Comparison of ENCODE assay signal across 9 mouse cellular contexts in the genomic region with DNA sequence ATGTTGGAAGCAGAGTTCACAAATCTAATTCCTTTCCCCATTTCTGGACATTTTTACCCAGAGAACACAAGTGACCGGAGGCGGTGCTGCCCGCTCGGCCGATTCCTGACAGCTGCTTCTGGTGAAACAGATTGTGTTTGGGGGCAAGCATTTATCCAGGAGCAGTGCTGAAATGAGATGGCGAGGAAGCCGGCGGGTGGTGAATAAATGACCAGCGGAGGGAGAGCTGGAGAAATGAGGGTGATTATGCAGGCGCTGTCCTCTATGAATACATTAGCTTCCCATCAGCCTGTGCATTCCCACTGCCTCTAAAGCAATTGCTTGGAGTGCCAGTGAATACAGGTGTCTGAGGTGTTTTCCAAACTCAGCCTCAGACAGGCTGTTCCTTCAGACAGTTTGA.
A peak's percentile ranks its signal among the peaks of the same experiment; 100 is the strongest.
DNase-seq lines count a peak whose midpoint lies in the region; ATAC-seq and TF ChIP-seq lines count a peak whose summit lies in the region.
"Had no signal": no experiment of that assay in that cellular context is flagged by ENCODE, and none has a peak within 500 bp of the region (broad histone marks: within the 10 kb centered on the region; RNA-seq: fewer than 3 reads in every experiment).

No protein-coding gene starts in this region.

- no peak overlapping the region for H3K4me3 ChIP-seq in cerebellum, adult 2 months (replicated peaks; ENCODE audit: insufficient read depth, low read depth, low read length)
- H3K4me3 ChIP-seq in forebrain, embryonic 11.5 days (ENCODE audit: low read depth, low read length) = no peak overlapping the region
- no peak overlapping the region for H3K4me3 ChIP-seq in neural tube, embryonic 14.5 days (ENCODE audit: low read depth, low read length)
- H3K4me3 ChIP-seq: heart, embryonic 15.5 days had no signal

- WGBS in cerebellum, adult 2 months = 49% methylated on average over 10 of the region's 10 CpGs
- 35% methylated on average over 10 of the region's 10 CpGs for WGBS in forebrain, embryonic 11.5 days
- WGBS in neural tube, embryonic 14.5 days = 15% methylated on average over 10 of the region's 10 CpGs

- peak; percentile 12 to 39 for DNase-seq in cerebellum, adult 2 months
- DNase-seq in cerebellum, adult 11 months = no peak
- peak; percentile 55 for DNase-seq in forebrain, embryonic 11.5 days (ENCODE audit: low spot score)
- DNase-seq in kidney, postnatal 4 days = peak; percentile 21 to 35
- no peak for DNase-seq in adrenal gland, postnatal 14 days
- DNase-seq in yolk sac, embryonic 10.5 days (ENCODE audit: low spot score) = no peak
- DNase-seq in T-cell, adult 2 months (ENCODE audit: low spot score) = no peak

- no peak overlapping the region for H3K9ac ChIP-seq in forebrain, embryonic 11.5 days (ENCODE audit: low read length)
- H3K9ac ChIP-seq in neural tube, embryonic 14.5 days (replicated peaks; ENCODE audit: low read depth, low read length) = no peak overlapping the region
- H3K9ac ChIP-seq: heart, embryonic 15.5 days had no signal

- no peak overlapping the region for H3K27ac ChIP-seq in cerebellum, adult 2 months (ENCODE audit: insufficient read depth, low read length)
- H3K27ac ChIP-seq in forebrain, embryonic 11.5 days (ENCODE audit: low read depth, low read length) = no peak overlapping the region
- H3K27ac ChIP-seq in neural tube, embryonic 14.5 days (ENCODE audit: low read depth, low read length) = no peak overlapping the region
- H3K27ac ChIP-seq: heart, embryonic 15.5 days had no signal

- no peaks in the 10 kb centered on the region for H3K27me3 ChIP-seq in cerebellum, adult 2 months (ENCODE audit: control insufficient read depth, insufficient read depth, low read length)
- no peaks in the 10 kb centered on the region for H3K27me3 ChIP-seq in forebrain, embryonic 11.5 days (ENCODE audit: control insufficient read depth, insufficient read depth, low read length)
- H3K27me3 ChIP-seq in neural tube, embryonic 14.5 days (ENCODE audit: control insufficient read depth, insufficient read depth, low read length) = no peaks in the 10 kb centered on the region
- H3K27me3 ChIP-seq: heart, embryonic 15.5 days had no signal

- TF ChIP-seq POLR2A in cerebellum, adult 2 months (IDR thresholded peaks at IDR 0.05; ENCODE audit: borderline replicate concordance, insufficient read depth, low read length) = no peak

- H3K4me2 ChIP-seq in forebrain, embryonic 11.5 days (ENCODE audit: low read depth, low read length, severe bottlenecking) = no peak overlapping the region
- peak overlapping the region; percentile 32; the same call in 1 of the 2 replicates for H3K4me2 ChIP-seq in neural tube, embryonic 14.5 days (ENCODE audit: low read depth, low read length)
- H3K4me2 ChIP-seq: heart, embryonic 15.5 days had no signal

- H3K4me1 ChIP-seq in cerebellum, adult 2 months (ENCODE audit: control insufficient read depth, insufficient read depth, low read length) = no peaks in the 10 kb centered on the region
- H3K4me1 ChIP-seq in forebrain, embryonic 11.5 days (replicated peaks; ENCODE audit: control insufficient read depth, insufficient read depth, low read length) = no peaks in the 10 kb centered on the region
- peaks cover 16% of the 10 kb centered on the region; the same call in 1 of the 2 replicates for H3K4me1 ChIP-seq in neural tube, embryonic 14.5 days (ENCODE audit: control insufficient read depth, insufficient read depth, low read length)
- H3K4me1 ChIP-seq: heart, embryonic 15.5 days had no signal

- no peak for TF ChIP-seq CTCF in cerebellum, adult 2 months (IDR thresholded peaks at IDR 0.05; ENCODE audit: borderline replicate concordance, insufficient read depth, low read depth, low read length)

- peak; percentile 36; the same call in 1 of the 2 replicates for ATAC-seq in forebrain, embryonic 11.5 days (replicated peaks; ENCODE audit: low FRiP score)
- peak; percentile 6; the same call in 1 of the 2 replicates for ATAC-seq in neural tube, embryonic 14.5 days (ENCODE audit: low read depth)

- no peaks in the 10 kb centered on the region for H3K9me3 ChIP-seq in forebrain, embryonic 11.5 days (ENCODE audit: control insufficient read depth, low read length)
- H3K9me3 ChIP-seq in neural tube, embryonic 14.5 days (ENCODE audit: control insufficient read depth, low read length) = no peaks in the 10 kb centered on the region
- H3K9me3 ChIP-seq: heart, embryonic 15.5 days had no signal

- H3K36me3 ChIP-seq in forebrain, embryonic 11.5 days (ENCODE audit: control insufficient read depth, insufficient read depth, low read length) = no peaks in the 10 kb centered on the region
- no peaks in the 10 kb centered on the region for H3K36me3 ChIP-seq in neural tube, embryonic 14.5 days (ENCODE audit: control insufficient read depth, insufficient read depth, low read length)
- H3K36me3 ChIP-seq: heart, embryonic 15.5 days had no signal

Comparison
In these comparisons a context has a peak if more than half of its experiments do, and no peak if none do; other contexts are left out.
1. DNase-seq: peak in cerebellum, adult 2 months (2 of 2), forebrain, embryonic 11.5 days (single experiment) and kidney, postnatal 4 days (2 of 2); none in cerebellum, adult 11 months (single experiment), adrenal gland, postnatal 14 days (single experiment), yolk sac, embryonic 10.5 days (single experiment) and T-cell, adult 2 months (single experiment).